Mouse (Mus musculus) liver, postnatal 0 days (tissue): ENCODE data around the gene Eml2.

Experiments
- CTCF ChIP-seq: sonication (generic); IDR thresholded peaks from 2 replicates; pipeline ENCODE4 v1.5.1; 2016; ENCODE audit warnings: antibody characterized with exemption, low read depth
- EP300 ChIP-seq: IDR thresholded peaks from 2 replicates; pipeline ENCODE4 v1.6.1; 2016; ENCODE audit warnings: antibody characterized with exemption, low read depth, mild to moderate bottlenecking

DNA sequence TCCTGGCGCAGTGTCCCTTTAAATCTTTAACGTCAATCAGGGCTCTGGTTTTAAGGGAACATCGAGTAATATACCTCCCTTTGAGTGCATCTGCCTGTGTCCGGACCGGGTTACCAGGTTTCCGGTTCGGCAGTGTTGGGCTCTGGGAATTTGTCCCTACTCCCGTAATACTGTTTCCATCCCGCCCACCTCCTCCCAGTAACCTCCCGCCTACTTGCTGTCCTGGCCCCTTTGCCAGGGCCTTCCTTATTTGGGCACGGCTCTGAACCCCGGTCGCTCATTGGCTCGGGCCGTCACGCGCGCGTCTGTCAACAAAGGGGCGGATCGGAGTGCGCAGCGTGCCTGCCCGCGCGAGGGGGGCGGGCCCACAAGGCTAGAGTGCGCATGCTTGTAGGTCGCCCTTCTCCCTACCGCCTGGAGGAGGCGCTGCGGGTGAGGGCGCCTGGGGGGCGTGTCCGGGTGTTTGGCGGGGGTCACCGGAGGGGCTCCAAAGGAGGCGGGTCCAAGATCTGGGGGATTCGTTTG lies 44.8 kb upstream of the Eml2 start:
- TF ChIP-seq CTCF (peak; percentile 86), EP300 (no peak)
